Mouse (Mus musculus): ENCODE results near the gene Cdc27.

- TF ChIP-seq CTCF (IDR thresholded peaks at IDR 0.05; ENCODE audit: extremely low read depth, insufficient read depth, low read length) (no peak), POLR2A (IDR thresholded peaks at IDR 0.05; ENCODE audit: extremely low read depth, insufficient read depth, low read length) (no peak)
Measured at GRCm38 (mm10) chr11:104568326-104568725, 17.9 kb upstream of the Cdc27 start.
